ENCODE assay signal across 8 mouse cellular contexts in the genomic region with DNA sequence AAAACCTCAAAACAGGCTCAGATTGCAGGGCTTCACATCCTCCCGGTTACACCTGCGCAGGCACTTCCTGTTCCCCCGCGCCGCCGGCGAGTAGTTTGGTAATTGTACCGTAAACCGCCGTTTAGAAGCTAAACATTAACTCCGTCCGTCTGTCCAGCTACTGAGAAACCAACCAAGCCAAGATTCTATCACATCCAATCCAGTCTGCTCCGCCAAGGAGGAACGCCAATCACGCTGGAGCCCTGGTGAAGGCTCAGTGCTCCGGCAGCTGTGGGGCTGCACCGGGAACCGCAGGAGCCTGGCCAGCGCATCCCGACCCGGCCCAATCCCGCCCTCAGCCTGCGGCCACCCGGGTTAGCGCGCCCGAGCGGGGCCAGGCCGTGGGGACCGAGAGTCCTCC. TPM values are rescaled to one million over a fixed set of nuclear protein-coding genes. Genes with fewer than 3 reads are reported as not detected.
DNase-seq lines count a peak whose midpoint lies in the region; ATAC-seq and TF ChIP-seq lines count a peak whose summit lies in the region.

No protein-coding gene starts in this region.

- under 1% methylated on average over 30 of the region's 30 CpGs for WGBS in neural tube, embryonic 11.5 days
- under 1% methylated on average over 30 of the region's 30 CpGs for WGBS in bone marrow, adult 2 months
- WGBS in liver, embryonic 11.5 days = under 1% methylated on average over 30 of the region's 30 CpGs
- under 1% methylated on average over 30 of the region's 30 CpGs for WGBS in neural tube, embryonic 12.5 days

- H3K27me3 ChIP-seq in neural tube, embryonic 11.5 days (ENCODE audit: control insufficient read depth, insufficient read depth, low read length) = no peaks in the 10 kb centered on the region
- H3K27me3 ChIP-seq in liver, embryonic 11.5 days (replicated peaks; ENCODE audit: control insufficient read depth, insufficient read depth, low read length) = no peaks in the 10 kb centered on the region
- H3K27me3 ChIP-seq in neural tube, embryonic 12.5 days (replicated peaks) = no peaks in the 10 kb centered on the region

- peak overlapping the region; percentile 78 for H3K27ac ChIP-seq in neural tube, embryonic 11.5 days (ENCODE audit: low read depth, low read length)
- peak overlapping the region; percentile 86 for H3K27ac ChIP-seq in bone marrow, adult 2 months (ENCODE audit: control insufficient read depth, insufficient read depth, low read depth, low read length, poor library complexity)
- peak overlapping the region; percentile 88 for H3K27ac ChIP-seq in liver, embryonic 11.5 days (ENCODE audit: low read depth, low read length)
- H3K27ac ChIP-seq in neural tube, embryonic 12.5 days = peak overlapping the region; percentile 76; the same call in 1 of the 2 replicates

- no peaks in the 10 kb centered on the region for H3K4me1 ChIP-seq in neural tube, embryonic 11.5 days (ENCODE audit: control insufficient read depth, insufficient read depth, low read length)
- H3K4me1 ChIP-seq in bone marrow, adult 2 months (ENCODE audit: control insufficient read depth, insufficient read depth, low read length) = no peaks in the 10 kb centered on the region
- H3K4me1 ChIP-seq in liver, embryonic 11.5 days (replicated peaks; ENCODE audit: control insufficient read depth, insufficient read depth, low read length) = peaks cover 10% of the 10 kb centered on the region; the same call in 1 of the 2 replicates
- H3K4me1 ChIP-seq in neural tube, embryonic 12.5 days = no peaks in the 10 kb centered on the region

- no peak for TF ChIP-seq CTCF in bone marrow, adult 2 months (IDR thresholded peaks at IDR 0.05; ENCODE audit: control insufficient read depth, insufficient read depth, low read length)

- no peaks in the 10 kb centered on the region for H3K9me3 ChIP-seq in neural tube, embryonic 11.5 days (ENCODE audit: control insufficient read depth, low read length)
- no peaks in the 10 kb centered on the region for H3K9me3 ChIP-seq in liver, embryonic 11.5 days (ENCODE audit: control insufficient read depth, low read length)
- H3K9me3 ChIP-seq in neural tube, embryonic 12.5 days = no peaks in the 10 kb centered on the region

- peak overlapping the region; percentile 62 for H3K4me2 ChIP-seq in neural tube, embryonic 11.5 days (ENCODE audit: low read depth)
- peak overlapping the region; percentile 84 for H3K4me2 ChIP-seq in liver, embryonic 11.5 days
- H3K4me2 ChIP-seq in neural tube, embryonic 12.5 days (replicated peaks) = peak overlapping the region; percentile 74

- no peaks in the 10 kb centered on the region for H3K36me3 ChIP-seq in neural tube, embryonic 11.5 days (ENCODE audit: control insufficient read depth, insufficient read depth, low read length)
- no peaks in the 10 kb centered on the region for H3K36me3 ChIP-seq in liver, embryonic 11.5 days (ENCODE audit: control insufficient read depth, insufficient read depth, low read length)
- H3K36me3 ChIP-seq in neural tube, embryonic 12.5 days = no peaks in the 10 kb centered on the region

- DNase-seq in neural tube, embryonic 11.5 days (ENCODE audit: low spot score) = no peak
- DNase-seq in neural tube, embryonic 10.5 days (ENCODE audit: extremely low spot score, low spot score) = no peak
- peak; percentile 54 for DNase-seq in gonadal fat pad, adult 2 months (ENCODE audit: low read depth)
- DNase-seq in liver, embryonic 11.5 days (ENCODE audit: low spot score) = no peak
- DNase-seq in cerebellum, postnatal 25 days = no peak
- DNase-seq in gastrocnemius, adult 8-10 months (ENCODE audit: low spot score in 2 of 2) = no peak

- H3K9ac ChIP-seq in neural tube, embryonic 11.5 days (ENCODE audit: low read length) = peak overlapping the region; percentile 69
- peak overlapping the region; percentile 75 for H3K9ac ChIP-seq in liver, embryonic 11.5 days (ENCODE audit: low read depth, low read length)
- H3K9ac ChIP-seq in neural tube, embryonic 12.5 days = peak overlapping the region; percentile 86

- no peak; the same call in 1 of the 2 replicates for ATAC-seq in neural tube, embryonic 11.5 days (ENCODE audit: insufficient read depth, low FRiP score, low TSS enrichment)
- ATAC-seq in liver, embryonic 11.5 days (replicated peaks; ENCODE audit: low FRiP score) = peak; percentile 78; the same call in 1 of the 2 replicates
- ATAC-seq in neural tube, embryonic 12.5 days (ENCODE audit: low FRiP score, low read depth) = peak; percentile 87

- H3K4me3 ChIP-seq in neural tube, embryonic 11.5 days (ENCODE audit: low read depth, low read length) = peak overlapping the region; percentile 70
- H3K4me3 ChIP-seq in bone marrow, adult 2 months (replicated peaks; ENCODE audit: control insufficient read depth, low read depth, low read length) = peak overlapping the region; percentile 84
- H3K4me3 ChIP-seq in liver, embryonic 11.5 days (ENCODE audit: low read depth, low read length) = peak overlapping the region; percentile 86
- H3K4me3 ChIP-seq in neural tube, embryonic 12.5 days = peak overlapping the region; percentile 75

- TF ChIP-seq POLR2A in bone marrow, adult 2 months (IDR thresholded peaks at IDR 0.05; ENCODE audit: borderline replicate concordance, control insufficient read depth, low read depth, low read length) = 0 out of 2 replicates have a peak, but pooled peaks have one; percentile 21

RNA-seq across cellular contexts. Expression of a gene that starts 0.5 kb away (rescaled TPM):
- 4.5 and 6.0 TPM in 2 replicates for polyA plus RNA-seq in neural tube, embryonic 11.5 days (2014; fragmentation: Nextera tagmentation; extraction: Ambion mirVana)
- 0.97 and 6.5 TPM in 2 replicates for polyA plus RNA-seq in bone marrow, adult 2 months (2011; ENCODE audit: insufficient read depth, insufficient read length, low replicate concordance, missing spikeins)
- polyA plus RNA-seq in gonadal fat pad, adult 2 months (2012; rRNA removed) = 6.3 and 8.5 TPM in 2 replicates
- 4.1 TPM in 2 replicates for polyA plus RNA-seq in liver, embryonic 11.5 days (2014; fragmentation: Nextera tagmentation; extraction: Ambion mirVana)
- 5.5 and 5.7 TPM in 2 replicates for polyA plus RNA-seq in neural tube, embryonic 12.5 days (2016; fragmentation: Nextera tagmentation; extraction: Ambion mirVana)
- total RNA-seq in gastrocnemius, adult 8-10 months (2022) = 10 to 100 TPM in 2 of 4 experiments, 1 to 10 TPM in 2; 8.0 to 14.5 (median 10.0) TPM

RNA-seq across cellular contexts. Expression of a gene that starts 51.0 kb away (rescaled TPM):
- 3.9 and 4.0 TPM in 2 replicates for polyA plus RNA-seq in neural tube, embryonic 11.5 days (2014; fragmentation: Nextera tagmentation; extraction: Ambion mirVana)
- polyA plus RNA-seq in bone marrow, adult 2 months (2011; ENCODE audit: insufficient read depth, insufficient read length, low replicate concordance, missing spikeins) = 1.8 TPM in 1 of 2 replicates, not detected in the other
- 0.15 TPM in 1 of 2 replicates, not detected in the other for polyA plus RNA-seq in gonadal fat pad, adult 2 months (2012; rRNA removed)
- 0.70 TPM in 1 of 2 replicates, not detected in the other for polyA plus RNA-seq in liver, embryonic 11.5 days (2014; fragmentation: Nextera tagmentation; extraction: Ambion mirVana)
- 2.6 and 3.2 TPM in 2 replicates for polyA plus RNA-seq in neural tube, embryonic 12.5 days (2016; fragmentation: Nextera tagmentation; extraction: Ambion mirVana)
- total RNA-seq in gastrocnemius, adult 8-10 months (2022) = 100 to 1,000 TPM; 244 to 301 (median 265) TPM

RNA-seq across cellular contexts. Expression of a gene that starts 59.8 kb away (rescaled TPM):
- 75.1 and 81.7 TPM in 2 replicates for polyA plus RNA-seq in neural tube, embryonic 11.5 days (2014; fragmentation: Nextera tagmentation; extraction: Ambion mirVana)
- 61.0 and 71.2 TPM in 2 replicates for polyA plus RNA-seq in bone marrow, adult 2 months (2011; ENCODE audit: insufficient read depth, insufficient read length, low replicate concordance, missing spikeins)
- polyA plus RNA-seq in gonadal fat pad, adult 2 months (2012; rRNA removed) = 67.0 and 84.7 TPM in 2 replicates
- 123 and 134 TPM in 2 replicates for polyA plus RNA-seq in liver, embryonic 11.5 days (2014; fragmentation: Nextera tagmentation; extraction: Ambion mirVana)
- polyA plus RNA-seq in neural tube, embryonic 12.5 days (2016; fragmentation: Nextera tagmentation; extraction: Ambion mirVana) = 86.6 and 90.4 TPM in 2 replicates
- 10 to 100 TPM; 21.3 to 24.1 (median 23.1) TPM for total RNA-seq in gastrocnemius, adult 8-10 months (2022)
